Mouse (Mus musculus) urinary bladder, postnatal 25 days (tissue): ENCODE data around the gene Camta1.

ENCODE experiments used
- DNase-seq: peaks from one replicate; pipeline ENCODE4 v3.0.0; 2022; ENCODE audit warnings: low spot score

Gene Camta1

DNA sequence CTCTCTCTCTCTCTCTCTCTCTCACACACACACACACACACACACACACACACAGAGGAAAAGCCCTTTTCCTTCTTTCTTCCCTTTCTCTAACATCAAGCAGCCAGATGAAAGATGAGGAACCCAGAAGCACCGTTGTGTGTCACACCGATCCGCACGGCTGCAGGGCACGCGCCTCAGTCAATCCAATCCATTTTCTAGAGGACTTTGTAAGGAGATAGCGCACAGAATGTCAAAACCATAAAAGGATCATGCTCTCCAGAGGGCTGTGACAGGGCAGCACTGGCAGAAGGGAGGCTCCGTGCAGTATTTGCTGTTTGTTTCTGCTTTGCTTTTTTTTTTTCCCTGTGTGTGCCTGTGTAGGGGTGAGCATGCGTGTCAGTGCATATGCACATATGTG lies 258.1 kb downstream of the Camta1 start:
- DNase-seq = no peak

GRCm38 (mm10) chr4:151595116-151595515 lies 266.6 kb downstream of the Camta1 start:
- no peak for DNase-seq

- DNase-seq = no peak
Observed at GRCm38 (mm10) chr4:151593042-151593441, 268.6 kb downstream of the Camta1 start.

GRCm38 (mm10) chr4:151586074-151586473 lies 275.6 kb downstream of the Camta1 start:
- no peak for DNase-seq

DNA sequence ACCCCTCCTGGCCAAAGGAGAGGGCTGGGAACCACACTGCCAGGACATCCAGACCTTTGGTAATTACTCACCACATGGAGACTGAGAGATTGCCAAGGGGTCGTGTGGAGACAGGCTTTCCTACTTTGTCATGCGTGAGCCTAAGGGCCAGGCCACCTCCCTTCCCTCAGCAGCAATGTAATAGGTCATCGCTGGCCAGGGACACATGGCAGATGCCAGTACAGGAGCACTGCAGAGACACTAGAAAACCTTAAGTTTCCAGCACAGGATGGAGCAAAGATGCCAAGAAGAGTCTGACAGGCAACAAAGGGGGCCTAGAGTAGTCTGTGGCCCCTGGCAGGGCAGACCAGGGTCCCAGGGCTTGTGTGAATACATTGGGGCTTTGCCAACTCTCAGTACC lies 283.7 kb downstream of the Camta1 start:
- DNase-seq = no peak

DNA sequence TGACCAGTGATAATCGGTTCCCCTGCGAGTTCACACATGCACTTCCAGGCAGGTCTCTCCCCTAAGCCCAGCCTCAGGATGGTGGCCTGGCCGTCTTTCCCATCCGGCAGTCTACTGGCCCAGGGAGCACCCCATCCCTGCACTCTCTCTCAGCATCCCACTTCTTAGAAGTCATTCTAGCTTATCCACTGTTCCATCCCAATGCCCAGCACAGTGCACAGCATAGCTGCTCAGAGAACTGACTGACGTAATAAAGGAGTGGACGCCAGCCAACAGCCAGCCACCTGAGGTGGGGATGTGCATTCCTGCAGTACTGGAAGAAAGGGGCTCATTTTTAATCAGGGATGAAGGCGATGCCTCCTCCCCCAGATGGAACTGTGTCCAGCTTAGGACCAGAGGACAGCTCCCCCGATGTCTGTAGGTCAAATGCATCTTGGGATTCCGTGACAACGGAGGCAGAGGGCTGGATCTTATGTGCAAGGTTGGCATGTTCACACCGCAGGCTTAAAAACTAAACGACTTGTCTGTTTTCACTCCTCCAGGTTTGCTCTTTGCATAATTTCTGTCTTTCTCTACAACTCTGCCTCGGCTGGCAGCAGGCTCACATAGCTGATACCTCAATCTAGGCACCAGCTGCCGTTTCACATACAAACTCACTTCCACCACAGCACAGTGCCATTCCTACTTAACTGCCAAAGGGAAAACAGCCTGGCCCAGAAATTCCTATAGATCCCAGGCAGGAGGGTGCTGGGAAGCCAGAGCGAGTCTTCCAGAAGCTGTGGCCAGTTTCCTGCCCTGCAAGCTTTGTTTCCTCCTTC lies 285.2 kb downstream of the Camta1 start:
- no peak for DNase-seq

GRCm38 (mm10) chr4:151572716-151573115 lies 289.0 kb downstream of the Camta1 start:
- DNase-seq = no peak

- no peak for DNase-seq
Observed at GRCm38 (mm10) chr4:151569586-151569985, 292.1 kb downstream of the Camta1 start.

DNA sequence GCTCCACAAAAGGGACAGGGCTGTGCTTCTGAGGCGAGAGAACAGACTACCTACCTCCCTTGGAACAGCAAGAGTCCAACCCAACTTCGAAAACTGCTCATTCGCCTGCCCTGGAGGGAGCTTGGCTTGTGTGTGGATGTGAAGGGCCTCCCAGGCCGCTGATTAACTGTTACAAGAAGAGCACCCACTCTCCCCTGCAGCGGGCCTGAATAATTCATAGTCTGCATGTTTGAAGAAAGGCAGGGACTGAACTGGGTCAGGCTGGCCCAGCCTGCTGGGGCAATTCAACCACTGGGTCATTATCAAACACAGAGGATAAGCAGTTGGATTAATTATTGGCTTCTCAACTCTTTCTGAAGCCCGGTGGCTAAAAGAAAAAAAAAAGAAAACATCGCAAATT lies 292.8 kb downstream of the Camta1 start:
- DNase-seq = no peak

DNA sequence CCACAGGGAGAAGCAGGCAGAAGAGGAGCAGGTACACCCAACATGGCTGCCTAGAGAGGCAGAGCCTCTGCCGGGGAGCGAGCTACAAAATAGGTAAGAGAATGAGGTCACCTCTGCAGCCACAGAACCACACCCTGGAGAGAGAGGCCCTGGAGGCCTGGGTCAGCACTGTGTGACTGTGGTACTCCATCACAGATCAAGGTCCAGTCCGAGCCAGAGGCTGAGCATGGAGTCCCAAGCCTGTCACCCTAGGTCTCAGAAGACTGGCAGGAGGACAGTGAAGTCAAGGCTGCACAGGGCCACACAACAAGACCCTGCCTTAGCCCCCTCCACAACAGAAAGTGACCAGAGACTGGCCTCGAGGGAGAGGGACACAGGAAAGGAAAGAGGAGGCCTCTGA lies 294.6 kb downstream of the Camta1 start:
- no peak for DNase-seq

DNA sequence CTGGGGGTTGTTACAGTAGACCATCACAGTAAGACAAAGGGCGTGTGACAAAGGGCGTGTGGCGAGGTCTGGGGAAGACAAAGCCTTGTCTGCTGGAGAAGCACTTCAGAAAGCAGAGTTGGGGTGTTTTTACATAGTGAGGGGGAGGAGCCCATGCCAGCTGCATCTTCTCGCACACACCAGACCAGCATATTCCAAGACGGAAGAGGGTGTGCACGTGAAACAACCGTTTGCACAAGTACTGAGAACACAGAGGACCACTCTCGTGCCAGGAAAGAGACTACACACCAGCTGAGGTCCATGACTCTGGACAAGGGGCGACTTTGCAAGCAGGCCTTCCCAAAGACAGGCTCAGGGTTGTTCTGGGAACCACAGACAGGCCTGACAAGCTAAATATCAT lies 306.2 kb downstream of the Camta1 start:
- no peak for DNase-seq

DNA sequence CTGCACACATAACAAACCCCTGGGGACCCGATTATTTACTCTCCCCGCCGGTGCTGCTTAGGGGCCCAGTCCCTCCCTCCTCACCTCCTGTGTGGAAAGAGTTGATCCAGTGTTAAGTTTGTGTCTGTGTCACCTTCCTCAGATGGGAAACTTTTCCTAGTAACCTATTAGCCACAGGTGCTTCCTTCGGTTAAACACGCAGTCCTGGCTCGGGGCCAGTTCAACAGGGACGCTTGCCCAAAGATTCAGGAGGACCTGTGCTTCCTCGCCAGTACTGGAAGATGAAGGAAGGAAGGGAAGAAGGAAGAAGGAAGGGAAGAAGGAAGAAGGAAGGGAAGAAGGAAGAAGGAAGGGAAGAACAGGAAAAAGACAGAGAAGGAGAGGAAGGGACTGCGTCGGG lies 312.2 kb downstream of the Camta1 start:
- no peak for DNase-seq

- DNase-seq = no peak
Observed at GRCm38 (mm10) chr4:151545452-151545851, 316.2 kb downstream of the Camta1 start.

GRCm38 (mm10) chr4:151544191-151544590 lies 317.5 kb downstream of the Camta1 start:
- DNase-seq = no peak

- DNase-seq = no peak
Observed at GRCm38 (mm10) chr4:151540546-151540945, 321.1 kb downstream of the Camta1 start.

DNA sequence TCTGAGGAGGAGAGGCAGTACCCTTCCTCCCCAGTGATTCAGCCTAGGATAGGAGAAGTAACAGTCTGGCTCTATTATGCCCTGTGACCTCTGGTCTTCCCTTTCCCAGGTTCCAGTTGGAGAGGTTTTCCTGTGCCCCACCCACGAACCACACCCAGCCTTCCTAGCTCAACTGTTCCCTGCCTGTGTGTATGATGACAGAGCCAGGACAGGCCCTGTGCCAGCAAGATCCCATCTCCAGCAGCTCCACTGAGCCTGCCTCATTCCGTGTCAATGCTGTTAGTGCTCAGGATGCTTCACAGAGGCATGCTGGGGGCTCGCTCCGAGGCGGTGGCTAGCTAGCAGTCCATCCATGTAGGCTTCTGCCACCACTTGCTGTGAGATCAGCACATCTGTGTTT lies 321.8 kb downstream of the Camta1 start:
- DNase-seq = no peak

- DNase-seq = no peak
Observed at GRCm38 (mm10) chr4:151539167-151539525, 322.5 kb downstream of the Camta1 start.

GRCm38 (mm10) chr4:151538446-151539166 lies 323.1 kb downstream of the Camta1 start:
- DNase-seq = no peak

GRCm38 (mm10) chr4:151535916-151536450 lies 325.7 kb downstream of the Camta1 start:
- no peak for DNase-seq

DNA sequence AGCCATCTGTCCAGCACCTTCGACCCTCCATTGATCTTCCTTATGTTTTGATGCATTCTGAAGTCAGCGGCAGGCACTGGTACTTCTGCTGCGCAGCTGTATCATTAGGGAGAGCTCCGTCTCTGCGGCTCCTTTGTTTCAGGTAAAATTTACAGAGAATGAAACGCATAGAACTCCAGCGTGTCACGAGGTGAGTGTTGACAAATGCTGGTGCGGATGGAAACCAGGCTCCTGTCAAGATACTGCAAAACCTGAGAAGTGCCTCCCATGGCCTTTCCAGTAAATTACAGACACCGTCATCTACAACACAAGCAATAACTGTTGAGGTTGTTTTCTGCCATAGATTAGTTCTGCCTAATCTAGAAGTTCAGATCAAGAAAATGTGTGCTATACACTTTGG lies 328.2 kb downstream of the Camta1 start:
- no peak for DNase-seq

DNA sequence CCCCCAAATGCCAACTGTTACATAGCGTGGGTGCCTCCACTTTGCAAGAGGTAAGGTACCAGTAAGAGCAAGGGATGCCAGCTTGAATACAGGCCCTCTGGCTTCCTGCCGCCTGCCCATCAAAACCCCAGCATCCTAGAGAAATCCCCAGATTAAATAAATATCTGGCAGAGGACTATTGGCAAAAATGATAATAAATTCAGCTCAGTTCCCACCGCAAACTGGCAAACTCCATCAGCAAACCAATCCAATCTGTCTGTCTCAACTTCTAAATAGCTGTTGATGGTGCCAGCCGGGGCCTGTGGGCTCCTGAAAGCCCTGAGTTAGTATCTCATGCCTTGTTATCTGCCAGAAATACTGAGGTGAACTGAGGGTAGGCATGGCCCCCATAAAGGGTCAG lies 333.2 kb downstream of the Camta1 start:
- no peak for DNase-seq

- no peak for DNase-seq
Observed at GRCm38 (mm10) chr4:151527763-151528162, 333.9 kb downstream of the Camta1 start.

DNA sequence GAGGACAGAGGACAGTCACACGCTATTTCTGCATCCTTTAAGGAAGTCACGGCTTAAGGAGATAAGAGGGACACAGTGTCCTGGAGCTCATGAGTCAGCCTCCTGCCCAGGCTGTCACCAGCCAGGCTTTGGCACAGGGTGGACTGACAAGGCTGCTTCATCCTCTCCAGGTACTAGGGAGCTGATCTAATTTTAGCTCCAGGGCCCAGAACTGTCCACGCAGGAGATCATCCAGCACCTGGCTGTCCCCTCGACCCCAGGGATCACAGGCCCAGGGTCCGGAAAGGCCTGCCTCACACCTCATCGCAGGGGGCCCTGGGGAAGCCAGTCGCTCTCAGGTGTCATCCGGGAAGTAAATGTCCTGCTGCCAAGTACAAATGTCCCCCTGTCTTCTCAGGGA lies 341.6 kb downstream of the Camta1 start:
- DNase-seq = no peak
